Mouse (Mus musculus): ENCODE measurements at regions not wholly inside any gene's neighbourhood (a gene's known extent, or its start where the extent isn't known, plus 50 kb on each side); places are given as distances from the start of the nearest gene placed in this dataset.

GRCm38 (mm10) chr12:35666062-35666461, 131.2 kb upstream of the Ahr start:
- no peaks in the 10 kb centered on the region for H3K4me1 ChIP-seq (replicated peaks; ENCODE audit: control insufficient read depth, insufficient read depth, low read length)
- WGBS, result 63% methylated on average over 2 of the region's 2 CpGs
- H3K4me2 ChIP-seq (replicated peaks; ENCODE audit: low read depth), result no peak overlapping the region
- no peaks in the 10 kb centered on the region for H3K27me3 ChIP-seq (replicated peaks; ENCODE audit: control insufficient read depth, insufficient read depth, low read length)
- no peak overlapping the region for H3K27ac ChIP-seq (ENCODE audit: low read depth, low read length)
- no peak overlapping the region for H3K4me3 ChIP-seq (ENCODE audit: low read depth, low read length)
- no peak overlapping the region for H3K9ac ChIP-seq (ENCODE audit: low read depth, low read length)
- no peak for ATAC-seq
- no peaks in the 10 kb centered on the region for H3K36me3 ChIP-seq (ENCODE audit: control insufficient read depth, insufficient read depth)
- TF ChIP-seq CTCF (IDR thresholded peaks at IDR 0.05; ENCODE audit: low read depth), result no peak
- no peaks in the 10 kb centered on the region for H3K9me3 ChIP-seq (ENCODE audit: control insufficient read depth)

GRCm38 (mm10) chr12:35663062-35663461, 128.2 kb upstream of the Ahr start:
- H3K36me3 ChIP-seq (ENCODE audit: control insufficient read depth, insufficient read depth), result no peaks in the 10 kb centered on the region
- 77% methylated on average over 1 of the region's 1 CpGs for WGBS
- no peaks in the 10 kb centered on the region for H3K4me1 ChIP-seq (replicated peaks; ENCODE audit: control insufficient read depth, insufficient read depth, low read length)
- H3K4me2 ChIP-seq (replicated peaks; ENCODE audit: low read depth), result no peak overlapping the region
- H3K9ac ChIP-seq (ENCODE audit: low read depth, low read length), result no peak overlapping the region
- no peak for ATAC-seq
- no peak overlapping the region for H3K27ac ChIP-seq (ENCODE audit: low read depth, low read length)
- no peaks in the 10 kb centered on the region for H3K9me3 ChIP-seq (ENCODE audit: control insufficient read depth)
- no peak overlapping the region for H3K4me3 ChIP-seq (ENCODE audit: low read depth, low read length)
- no peak for TF ChIP-seq CTCF (IDR thresholded peaks at IDR 0.05; ENCODE audit: low read depth)
- no peaks in the 10 kb centered on the region for H3K27me3 ChIP-seq (replicated peaks; ENCODE audit: control insufficient read depth, insufficient read depth, low read length)

- WGBS, result 74% methylated on average over 3 of the region's 3 CpGs
- TF ChIP-seq CTCF (IDR thresholded peaks at IDR 0.05; ENCODE audit: low read depth), result no peak
- no peak for ATAC-seq
- Histone ChIP-seq H3K4me2 (replicated peaks; ENCODE audit: low read depth) (no peak overlapping the region), H3K27ac (ENCODE audit: low read depth, low read length) (no peak overlapping the region), H3K4me3 (ENCODE audit: low read depth, low read length) (no peak overlapping the region), H3K36me3 (ENCODE audit: control insufficient read depth, insufficient read depth) (no peaks in the 10 kb centered on the region), H3K9ac (ENCODE audit: low read depth, low read length) (no peak overlapping the region), H3K27me3 (replicated peaks; ENCODE audit: control insufficient read depth, insufficient read depth, low read length) (no peaks in the 10 kb centered on the region), H3K9me3 (ENCODE audit: control insufficient read depth) (no peaks in the 10 kb centered on the region), H3K4me1 (replicated peaks; ENCODE audit: control insufficient read depth, insufficient read depth, low read length) (no peaks in the 10 kb centered on the region)
These were observed 121.7 kb upstream of the Ahr start for GRCm38 (mm10) chr12:35656563-35656962.

- WGBS, result 54% methylated on average over 3 of the region's 3 CpGs
- H3K4me2 ChIP-seq (replicated peaks; ENCODE audit: low read depth), result no peak overlapping the region
- no peaks in the 10 kb centered on the region for H3K4me1 ChIP-seq (replicated peaks; ENCODE audit: control insufficient read depth, insufficient read depth, low read length)
- no peak for TF ChIP-seq CTCF (IDR thresholded peaks at IDR 0.05; ENCODE audit: low read depth)
- H3K9ac ChIP-seq (ENCODE audit: low read depth, low read length), result no peak overlapping the region
- H3K36me3 ChIP-seq (ENCODE audit: control insufficient read depth, insufficient read depth), result no peaks in the 10 kb centered on the region
- no peak for ATAC-seq
- no peaks in the 10 kb centered on the region for H3K27me3 ChIP-seq (replicated peaks; ENCODE audit: control insufficient read depth, insufficient read depth, low read length)
- no peak overlapping the region for H3K4me3 ChIP-seq (ENCODE audit: low read depth, low read length)
- H3K9me3 ChIP-seq (ENCODE audit: control insufficient read depth), result no peaks in the 10 kb centered on the region
- H3K27ac ChIP-seq (ENCODE audit: low read depth, low read length), result no peak overlapping the region
These were observed 114.9 kb upstream of the Ahr start for GRCm38 (mm10) chr12:35649772-35650171.

- Histone ChIP-seq H3K9me3 (ENCODE audit: control insufficient read depth) (no peaks in the 10 kb centered on the region), H3K4me2 (replicated peaks; ENCODE audit: low read depth) (no peak overlapping the region), H3K36me3 (ENCODE audit: control insufficient read depth, insufficient read depth) (no peaks in the 10 kb centered on the region), H3K4me1 (replicated peaks; ENCODE audit: control insufficient read depth, insufficient read depth, low read length) (no peaks in the 10 kb centered on the region), H3K9ac (ENCODE audit: low read depth, low read length) (no peak overlapping the region), H3K27me3 (replicated peaks; ENCODE audit: control insufficient read depth, insufficient read depth, low read length) (no peaks in the 10 kb centered on the region), H3K4me3 (ENCODE audit: low read depth, low read length) (no peak overlapping the region), H3K27ac (ENCODE audit: low read depth, low read length) (no peak overlapping the region)
- no peak for TF ChIP-seq CTCF (IDR thresholded peaks at IDR 0.05; ENCODE audit: low read depth)
- no peak for ATAC-seq
These were observed 107.6 kb upstream of the Ahr start for GRCm38 (mm10) chr12:35642473-35642872.

GRCm38 (mm10) chr12:35641741-35642140, 106.9 kb upstream of the Ahr start:
- Histone ChIP-seq H3K4me3 (ENCODE audit: low read depth, low read length) (no peak overlapping the region), H3K4me2 (replicated peaks; ENCODE audit: low read depth) (no peak overlapping the region), H3K27ac (ENCODE audit: low read depth, low read length) (no peak overlapping the region), H3K4me1 (replicated peaks; ENCODE audit: control insufficient read depth, insufficient read depth, low read length) (no peaks in the 10 kb centered on the region), H3K36me3 (ENCODE audit: control insufficient read depth, insufficient read depth) (no peaks in the 10 kb centered on the region), H3K27me3 (replicated peaks; ENCODE audit: control insufficient read depth, insufficient read depth, low read length) (no peaks in the 10 kb centered on the region), H3K9ac (ENCODE audit: low read depth, low read length) (no peak overlapping the region), H3K9me3 (ENCODE audit: control insufficient read depth) (no peaks in the 10 kb centered on the region)
- WGBS, result 68% methylated on average over 1 of the region's 1 CpGs
- TF ChIP-seq CTCF (IDR thresholded peaks at IDR 0.05; ENCODE audit: low read depth), result no peak
- no peak for ATAC-seq

GRCm38 (mm10) chr12:35640911-35641345, 106.1 kb upstream of the Ahr start:
- Histone ChIP-seq H3K9ac (ENCODE audit: low read depth, low read length) (no peak overlapping the region), H3K36me3 (ENCODE audit: control insufficient read depth, insufficient read depth) (no peaks in the 10 kb centered on the region), H3K9me3 (ENCODE audit: control insufficient read depth) (no peaks in the 10 kb centered on the region), H3K27ac (ENCODE audit: low read depth, low read length) (no peak overlapping the region), H3K4me2 (replicated peaks; ENCODE audit: low read depth) (no peak overlapping the region), H3K4me3 (ENCODE audit: low read depth, low read length) (no peak overlapping the region), H3K27me3 (replicated peaks; ENCODE audit: control insufficient read depth, insufficient read depth, low read length) (no peaks in the 10 kb centered on the region), H3K4me1 (replicated peaks; ENCODE audit: control insufficient read depth, insufficient read depth, low read length) (no peaks in the 10 kb centered on the region)
- TF ChIP-seq CTCF (IDR thresholded peaks at IDR 0.05; ENCODE audit: low read depth), result no peak
- WGBS, result 56% methylated on average over 3 of the region's 3 CpGs
- no peak for ATAC-seq

All from intestine, postnatal 0 days (tissue).